Mouse (Mus musculus): ENCODE data around the gene Apbb1ip. TPM values are rescaled to one million over a fixed set of nuclear protein-coding genes. Genes with fewer than 3 reads are reported as not detected.
A peak's percentile ranks its signal among the peaks of the same experiment; 100 is the strongest.
"Not testable (repeated sequence)": the region's sequence is repeated elsewhere in the genome, so short reads cannot be mapped to it uniquely, and the experiment has no call there.

Gene Apbb1ip
- total RNA-seq, 2 experiments from 2014 or later = 5.0 to 6.1 TPM

DNA sequence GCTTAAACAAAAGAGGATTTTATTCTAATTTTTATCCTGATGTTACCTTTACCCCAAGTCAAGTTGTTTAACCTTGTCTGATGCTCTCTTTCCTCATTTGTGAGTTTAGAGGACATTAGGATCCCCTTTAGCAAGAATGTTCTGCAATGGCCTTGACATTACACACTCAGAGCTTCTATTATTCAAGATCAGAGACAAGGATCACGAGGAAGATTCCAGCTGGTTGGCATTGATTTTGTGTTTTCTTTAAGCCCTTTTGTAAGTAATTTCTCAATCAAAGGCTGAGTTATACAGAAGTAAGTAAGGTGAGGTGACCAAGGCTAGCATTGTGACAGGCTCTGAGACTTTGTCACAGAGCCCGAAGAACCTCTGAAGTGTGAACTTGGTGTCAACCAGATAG lies 88.3 kb downstream of the Apbb1ip start:
- H3K4me3 ChIP-seq = no peak overlapping the region
- no peak for TF ChIP-seq CTCF (IDR thresholded peaks at IDR 0.05)
- DNase-seq (ENCODE audit: extremely low spot score in 1 of 2, low spot score in 2 of 2) = no peak
- intact Hi-C loops (cut with DNase I) = loop anchor here (5.0 kb wide), 2 partner anchors 905 to 920 kb away; no protein-coding TSS in a partner anchor
- H3K27ac ChIP-seq = no peak overlapping the region

DNA sequence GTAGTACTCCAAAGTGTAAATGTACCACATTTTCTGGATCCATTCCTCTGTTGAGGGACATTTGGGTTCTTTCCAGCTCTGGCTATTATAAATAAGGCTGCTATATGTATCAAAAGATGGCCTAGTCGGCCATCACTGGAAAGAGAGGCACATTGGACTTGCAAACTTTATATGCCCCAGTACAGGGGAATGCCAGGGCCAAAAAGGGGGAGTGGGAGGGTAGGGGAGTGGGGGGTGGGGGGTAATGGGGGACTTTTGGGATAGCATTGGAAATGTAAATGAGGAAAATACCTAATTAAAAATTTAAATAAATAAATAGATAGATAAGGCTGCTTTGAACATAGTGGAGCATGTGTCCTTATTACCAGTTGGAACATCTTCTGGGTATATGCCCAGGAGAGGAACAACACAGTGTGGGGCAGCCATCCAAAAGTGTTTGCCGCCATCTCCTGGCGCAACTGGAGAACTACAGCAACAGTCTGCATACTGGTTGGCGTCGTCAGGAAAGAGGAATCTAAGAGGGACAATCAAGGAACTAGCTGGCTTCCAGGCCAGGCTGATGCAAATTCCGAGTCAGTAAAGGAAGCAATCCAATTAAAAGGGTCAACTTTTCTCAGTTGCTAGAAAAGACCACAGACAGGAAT lies 90.6 kb downstream of the Apbb1ip start:
- intact Hi-C loops (cut with DNase I) = loop anchor here (1.0 to 5.0 kb wide), 3 partner anchors 106 to 922 kb away; no protein-coding TSS in a partner anchor

DNA sequence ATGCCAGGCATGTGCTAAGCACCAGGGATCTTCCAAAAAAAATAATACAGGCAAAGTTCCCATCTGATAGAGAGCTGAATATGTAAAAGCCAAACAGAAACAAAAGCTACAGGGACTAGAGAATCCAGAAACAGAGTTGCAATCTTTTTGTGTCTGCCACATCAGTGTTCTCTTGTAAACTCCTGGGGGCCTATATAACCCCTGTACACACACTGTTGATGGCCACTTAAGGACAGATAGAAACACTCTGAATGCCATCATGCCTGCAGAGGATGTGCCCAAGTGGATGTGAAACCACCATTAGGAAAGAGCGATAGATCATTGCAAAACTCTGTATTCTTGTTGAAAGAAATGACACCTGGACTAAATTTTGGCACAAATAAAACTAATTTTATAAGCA lies 91.9 kb downstream of the Apbb1ip start:
- no peak for TF ChIP-seq CTCF (IDR thresholded peaks at IDR 0.05)
- DNase-seq (ENCODE audit: extremely low spot score in 1 of 2, low spot score in 2 of 2) = no peak
- intact Hi-C loops (cut with DNase I) = no loop called here
- Histone ChIP-seq H3K27ac (no peak overlapping the region), H3K4me3 (no peak overlapping the region)

More for the DNA sequence above, 90.6 kb downstream of the Apbb1ip start:
- TF ChIP-seq CTCF (IDR thresholded peaks at IDR 0.05) = peak; percentile 78
- not testable (repeated sequence) for H3K27ac ChIP-seq, H3K4me3 ChIP-seq
- DNase-seq (ENCODE audit: extremely low spot score in 1 of 2, low spot score in 2 of 2) = peak; percentile 70 to 78

DNA sequence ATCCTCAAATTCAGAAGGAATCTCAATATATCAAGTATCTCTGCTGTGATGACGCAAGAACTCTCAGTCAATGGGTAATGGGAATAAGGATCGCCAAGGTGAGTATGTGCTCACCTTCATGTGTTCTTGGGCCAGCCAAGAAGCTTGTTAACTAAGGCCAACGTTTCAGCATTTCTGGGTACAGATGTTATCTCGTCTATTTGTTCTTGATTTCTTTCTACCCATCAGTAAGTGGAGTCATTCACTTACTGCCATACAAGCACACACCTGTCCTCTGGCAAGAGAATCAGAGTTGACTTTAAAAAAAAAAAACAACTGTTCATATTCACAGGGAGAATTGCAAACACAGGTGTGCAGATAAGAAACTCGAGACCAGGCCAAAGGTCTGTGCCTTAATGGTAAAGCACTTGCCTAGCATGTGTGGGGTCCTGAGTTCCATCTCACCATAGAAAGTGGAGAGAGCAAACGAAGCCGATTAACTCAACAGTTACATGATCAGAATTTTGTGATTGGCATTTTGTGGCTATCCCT lies 93.1 kb downstream of the Apbb1ip start:
- intact Hi-C loops (cut with DNase I) = no loop called here
- TF ChIP-seq CTCF (IDR thresholded peaks at IDR 0.05) = no peak
- Histone ChIP-seq H3K27ac (no peak overlapping the region), H3K4me3 (no peak overlapping the region)
- DNase-seq (ENCODE audit: extremely low spot score in 1 of 2, low spot score in 2 of 2) = no peak

DNA sequence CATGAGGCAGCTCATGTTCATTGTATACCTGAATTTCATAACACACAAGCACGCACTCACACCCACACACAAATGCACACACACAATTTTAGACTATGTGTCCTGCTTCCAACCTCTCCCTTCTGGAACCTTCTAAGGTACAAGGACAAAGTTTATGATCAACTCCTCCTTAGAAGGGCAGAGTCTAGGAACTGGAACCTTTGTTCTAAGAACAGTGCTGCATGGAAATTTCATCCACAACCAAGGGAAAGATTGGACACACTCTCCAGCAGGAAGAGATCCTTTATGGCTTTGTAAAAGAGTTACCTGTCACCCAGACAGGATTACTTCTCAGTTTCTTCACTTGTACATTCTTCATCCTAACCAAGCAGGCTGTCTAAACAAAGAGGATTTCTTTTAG lies 99.3 kb downstream of the Apbb1ip start:
- no peak overlapping the region for H3K27ac ChIP-seq
- H3K4me3 ChIP-seq = no peak overlapping the region
- intact Hi-C loops (cut with DNase I) = no loop called here
- no peak for TF ChIP-seq CTCF (IDR thresholded peaks at IDR 0.05)
- DNase-seq (ENCODE audit: extremely low spot score in 1 of 2, low spot score in 2 of 2) = no peak

DNA sequence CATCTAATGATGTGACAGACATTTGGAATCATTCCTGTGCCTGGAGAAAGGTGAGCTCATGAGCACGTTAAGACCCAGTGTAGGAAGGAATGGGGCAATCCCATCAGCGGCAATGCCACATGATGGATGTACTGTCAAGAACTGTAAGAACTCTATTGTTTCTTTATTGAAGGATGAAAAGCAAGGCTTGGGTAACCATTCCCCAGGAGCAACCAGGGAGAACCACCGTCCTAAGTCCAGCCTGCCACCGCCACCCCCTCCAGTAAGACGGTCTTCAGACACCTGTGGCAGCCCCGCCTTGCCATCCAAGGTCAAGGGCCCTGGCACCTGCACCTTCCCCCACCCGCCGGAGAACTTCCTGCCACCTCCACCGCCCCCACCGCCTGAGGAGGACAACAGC lies 100.7 kb downstream of the Apbb1ip start:
- Histone ChIP-seq H3K27ac (no peak overlapping the region), H3K4me3 (no peak overlapping the region)
- intact Hi-C loops (cut with DNase I) = no loop called here
- TF ChIP-seq CTCF (IDR thresholded peaks at IDR 0.05) = no peak
- no peak for DNase-seq (ENCODE audit: extremely low spot score in 1 of 2, low spot score in 2 of 2)

DNA sequence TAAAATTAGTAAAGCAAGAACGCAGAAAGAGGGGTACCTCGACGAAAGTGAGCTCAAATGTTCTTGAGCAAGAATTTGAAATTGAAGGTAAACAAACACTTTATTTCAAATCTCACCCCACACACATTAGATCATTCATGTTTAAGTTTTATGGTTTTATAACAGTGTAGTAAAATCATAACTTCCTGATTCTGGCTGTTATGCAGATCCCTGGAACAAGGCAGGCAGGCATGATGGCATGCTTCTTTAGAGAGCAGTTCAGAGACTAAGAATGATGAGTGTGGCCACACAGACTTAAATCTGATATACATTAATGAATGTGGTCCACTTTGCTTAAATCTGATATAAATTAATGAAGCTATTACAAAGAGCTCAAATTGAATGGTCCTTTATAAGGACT lies 102.7 kb downstream of the Apbb1ip start:
- no peak for TF ChIP-seq CTCF (IDR thresholded peaks at IDR 0.05)
- intact Hi-C loops (cut with DNase I) = no loop called here
- Histone ChIP-seq H3K4me3 (no peak overlapping the region), H3K27ac (no peak overlapping the region)
- DNase-seq (ENCODE audit: extremely low spot score in 1 of 2, low spot score in 2 of 2) = no peak

DNA sequence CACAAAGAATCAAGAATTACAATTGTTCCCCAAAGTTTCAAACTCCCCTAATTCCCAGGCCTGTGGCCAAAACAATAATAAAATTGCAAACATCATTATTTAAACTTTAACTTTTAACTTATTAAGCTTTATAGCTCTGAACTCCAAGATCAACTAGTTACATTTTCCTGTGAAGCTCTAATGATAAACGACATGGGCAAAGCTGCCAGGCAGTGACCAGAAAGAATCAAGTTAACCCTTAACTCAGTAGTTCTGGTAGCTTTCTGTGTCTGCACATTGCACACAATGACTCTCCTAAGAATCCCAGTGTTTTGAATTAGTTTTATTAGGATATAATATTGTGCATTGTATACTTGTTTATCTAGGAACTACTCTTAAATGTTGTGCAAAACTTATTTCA lies 104.9 kb downstream of the Apbb1ip start:
- H3K27ac ChIP-seq = no peak overlapping the region
- TF ChIP-seq CTCF (IDR thresholded peaks at IDR 0.05) = no peak
- intact Hi-C loops (cut with DNase I) = no loop called here
- H3K4me3 ChIP-seq = no peak overlapping the region
- DNase-seq (ENCODE audit: extremely low spot score in 1 of 2, low spot score in 2 of 2) = no peak

DNA sequence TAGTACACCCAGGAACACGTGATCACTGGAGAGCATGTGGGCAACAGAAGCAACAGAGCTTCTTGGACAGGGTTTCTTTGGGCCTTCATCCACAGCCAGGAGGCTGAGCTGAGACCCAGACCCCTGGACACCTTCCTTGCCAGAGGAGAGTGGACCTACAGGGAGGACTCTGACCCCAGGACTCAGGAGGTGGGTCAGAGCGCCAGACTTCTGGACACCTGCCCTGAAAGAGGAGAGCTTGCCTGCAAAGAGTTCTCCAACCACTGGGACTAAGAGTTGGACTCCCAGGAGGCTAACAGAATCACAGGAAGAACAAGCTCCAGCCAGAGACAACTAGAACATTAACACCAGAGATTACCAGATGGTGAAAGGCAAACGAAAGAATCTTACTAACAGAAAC lies 106.8 kb downstream of the Apbb1ip start:
- DNase-seq (ENCODE audit: extremely low spot score in 1 of 2, low spot score in 2 of 2); intact Hi-C loops (cut with DNase I); H3K27ac ChIP-seq; H3K4me3 ChIP-seq: not testable (repeated sequence)

DNA sequence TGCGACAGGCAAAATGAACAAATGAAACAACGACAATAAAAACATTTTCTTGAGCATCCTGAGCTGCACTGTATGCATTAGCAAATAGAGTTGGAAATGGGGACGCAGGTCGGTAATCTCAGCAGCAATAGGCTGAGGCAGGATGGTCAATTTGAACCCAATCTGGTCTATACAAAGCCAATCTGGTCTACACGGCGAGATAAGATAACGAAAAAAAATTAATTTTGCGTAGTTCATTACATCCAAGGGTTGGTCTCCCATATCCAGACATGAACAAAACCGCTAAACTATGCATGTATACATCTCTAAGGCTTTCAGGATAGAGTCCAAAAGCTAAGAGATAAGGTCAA lies 121.0 kb downstream of the Apbb1ip start:
- intact Hi-C loops (cut with DNase I) = loop anchor here (1.0 to 5.0 kb wide), 4 partner anchors 37 to 262 kb away; partner anchors contain the start of genes Mastl and Yme1l1
- no peak for DNase-seq (ENCODE audit: extremely low spot score in 1 of 2, low spot score in 2 of 2)

DNA sequence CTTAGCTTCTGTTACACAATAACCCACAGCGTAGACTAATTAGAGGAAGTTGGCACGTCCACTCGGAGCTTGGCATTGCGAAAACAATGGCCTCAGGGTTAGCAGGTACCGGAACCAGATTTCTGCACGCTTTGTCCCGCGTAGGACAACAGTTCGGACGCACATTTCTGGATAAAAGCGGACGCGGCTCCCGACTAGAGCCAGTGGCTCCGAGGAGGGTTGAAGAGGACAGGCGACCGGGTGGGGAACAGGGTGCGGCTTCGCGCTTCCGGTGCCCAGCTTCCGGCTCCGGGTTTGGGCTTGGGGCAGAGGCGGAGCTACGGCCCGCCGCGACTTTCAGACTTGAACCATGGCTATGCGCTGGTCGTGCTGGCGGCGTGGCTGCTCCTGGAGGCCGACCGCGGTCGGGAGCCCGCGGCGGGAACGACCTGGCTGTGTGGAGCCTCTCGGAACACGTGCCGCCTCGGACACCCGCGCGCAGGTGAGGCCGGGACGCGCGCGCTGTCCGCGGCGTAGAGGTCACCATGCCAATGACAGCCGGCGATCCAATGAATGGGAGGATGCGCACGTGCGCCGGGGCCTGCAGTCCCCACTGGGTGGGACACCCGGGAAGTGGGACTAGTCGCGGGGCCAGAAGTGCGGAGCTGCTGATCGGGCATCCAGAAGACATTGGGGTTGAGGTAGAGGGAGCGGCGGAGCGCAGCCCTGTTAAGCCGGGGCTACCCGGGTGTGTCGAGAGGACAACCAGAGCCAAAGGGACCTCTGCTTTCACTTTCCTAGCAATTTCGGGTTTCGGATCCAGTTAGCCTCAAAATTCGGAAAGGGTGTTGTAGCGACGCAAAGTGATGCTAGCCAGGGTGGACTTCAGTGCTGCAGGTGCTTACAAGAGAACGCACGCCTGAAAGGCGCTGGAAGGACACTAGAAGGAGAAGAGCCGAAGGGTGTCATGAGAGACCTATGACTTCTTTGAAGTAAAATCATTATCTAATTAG lies 121.7 kb downstream of the Apbb1ip start, which contains the start of gene Pdss1:
Pdss1 (plus strand) TSS at position 241 of the 992 bp plus-strand sequence.
- intact Hi-C loops (cut with DNase I) = loop anchor here (1.0 to 5.0 kb wide), 4 partner anchors 37 to 261 kb away; partner anchors contain the start of genes Mastl and Yme1l1
- Histone ChIP-seq H3K27ac (peak within 1 kb of the TSS; percentile 90), H3K4me3 (peak within 1 kb of the TSS; percentile 90)
- TF ChIP-seq CTCF (IDR thresholded peaks at IDR 0.05) = no peak
- DNase-seq (ENCODE audit: extremely low spot score in 1 of 2, low spot score in 2 of 2) = peak; percentile 87 to 91

More for the DNA sequence above, 121.0 kb downstream of the Apbb1ip start:
- no peak for TF ChIP-seq CTCF (IDR thresholded peaks at IDR 0.05)
- Histone ChIP-seq H3K27ac (peak overlapping the region; percentile 90), H3K4me3 (peak overlapping the region; percentile 90)

DNA sequence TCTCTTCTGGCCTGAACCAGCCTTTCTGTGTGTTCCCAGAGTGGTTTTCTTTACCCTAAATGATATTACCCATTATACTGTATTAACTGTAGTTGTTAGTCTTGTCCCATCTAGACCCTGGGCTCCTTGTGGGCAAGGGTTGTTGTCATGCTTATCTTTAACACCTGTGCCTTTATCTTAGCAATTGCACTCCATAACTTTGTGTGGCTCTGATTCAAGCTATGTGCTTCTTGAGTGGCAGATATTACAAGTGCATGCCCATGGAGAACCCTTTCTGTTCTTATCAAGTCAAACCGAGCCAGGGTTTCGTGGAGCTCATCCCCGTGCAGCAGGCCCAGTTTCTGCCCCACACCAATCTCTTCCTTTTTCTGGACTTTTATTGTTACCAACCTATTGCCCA lies 130.1 kb downstream of the Apbb1ip start:
- TF ChIP-seq CTCF (IDR thresholded peaks at IDR 0.05) = no peak
- Histone ChIP-seq H3K4me3 (no peak overlapping the region), H3K27ac (no peak overlapping the region)
- no peak for DNase-seq (ENCODE audit: extremely low spot score in 1 of 2, low spot score in 2 of 2)
- intact Hi-C loops (cut with DNase I) = no loop called here
